Mouse (Mus musculus) CH12.LX (cell line): ENCODE results near the gene Ehd1.

ENCODE experiments used
- CTCF ChIP-seq, 2 experiments: IDR thresholded peaks in 1 of 2; conservative IDR thresholded peaks in 1 of 2; 2 replicates each; pipeline ENCODE4 v1.5.1; 2011 to 2012; ENCODE audit warnings: low read depth in 2 of 2, low read length in 2 of 2, improper control_type of control experiment in 1 of 2, inconsistent platforms in 1 of 2, mild to moderate bottlenecking in 1 of 2, moderate library complexity in 1 of 2
- HCFC1 ChIP-seq: IDR thresholded peaks from 2 replicates; pipeline ENCODE4 v1.6.1; 2012; ENCODE audit warnings: low read depth, mild to moderate bottlenecking, inconsistent platforms, low read length, improper control_type of control experiment
- MEF2A ChIP-seq: IDR thresholded peaks from 2 replicates; pipeline ENCODE4 v1.6.1; 2014; ENCODE audit warnings: low read depth, mild to moderate bottlenecking, inconsistent platforms, low read length, improper control_type of control experiment, borderline replicate concordance
- MYC ChIP-seq: IDR thresholded peaks from 2 replicates; pipeline ENCODE4 v1.6.1; 2011; ENCODE audit warnings: low read depth, mild to moderate bottlenecking, improper control_type of control experiment, low read length
- SIN3A ChIP-seq: IDR thresholded peaks from 2 replicates; pipeline ENCODE4 v1.6.1; 2012; ENCODE audit warnings: low read length, improper control_type of control experiment, inconsistent platforms

- TF ChIP-seq SIN3A (peak; percentile 81; the same call in 1 of the 2 replicates), MEF2A (peak; percentile 40; the same call in 1 of the 2 replicates), MYC (0 out of 2 replicates have a peak, but pooled peaks have one; percentile 24), HCFC1 (peak; percentile 24; the same call in 1 of the 2 replicates), CTCF (conservative IDR thresholded peaks at IDR 0.05 in 1 of 2, IDR thresholded peaks at IDR 0.05 in 1 of 2; ENCODE audit: low read depth in 2 of 2, low read length in 2 of 2) (peak; percentile 87 to 98)
These were observed 55.4 kb downstream of the Ehd1 start for GRCm38 (mm10) chr19:6331719-6332516.
